Mouse (Mus musculus) leukemia stem cell, adult 10-12 weeks (primary cell): ENCODE results near the gene Olfr1284. TPM values are rescaled to one million over a fixed set of nuclear protein-coding genes. Genes with fewer than 3 reads are reported as not detected.

Experiments
- polyA plus RNA-seq: library from polyadenylated mRNA; stranded (reverse); fragments of >175 nt; gene quantifications from 2 replicates; pipeline ENCODE4 v1.2.3, GENCODE M21; 2012; ENCODE audit warnings: low replicate concordance

Olfr1284 gene
- not detected in 2 replicates for polyA plus RNA-seq

GRCm38 (mm10) chr2:111375222-111375621 lies at the start of gene Olfr1284:
Gene Olfr1284, plus strand, starts transcription at chr2:111375522.

GRCm38 (mm10) chr2:111326220-111326619 lies 49.1 kb upstream of the Olfr1284 start, which contains the start of gene Olfr1281:
Gene Olfr1281, plus strand, starts transcription at chr2:111326520.

GRCm38 (mm10) chr2:111335976-111336375 lies 39.3 kb upstream of the Olfr1284 start, which contains the start of gene Olfr1282:
Gene Olfr1282, minus strand, starts transcription at chr2:111336076.

GRCm38 (mm10) chr2:111366490-111366889 lies 8.8 kb upstream of the Olfr1284 start, which contains the start of gene Olfr1283:
Gene Olfr1283, plus strand, starts transcription at chr2:111366790.

GRCm38 (mm10) chr2:111422931-111423330 lies 47.6 kb downstream of the Olfr1284 start, which contains the start of gene Olfr1286:
Gene Olfr1286, minus strand, starts transcription at chr2:111423115.

Other genes starting within 250 kb of the Olfr1284 start
- not detected in 2 replicates for gene Gm15130, start 222.6 kb upstream of the Olfr1284 start, polyA plus RNA-seq
- not detected in 2 replicates for gene 4930430A15Rik, start 145.9 kb upstream of the Olfr1284 start, polyA plus RNA-seq
- not detected in 2 replicates for gene Olfr1275, start 140.2 kb upstream of the Olfr1284 start, polyA plus RNA-seq
- 0.03 TPM in 1 of 2 replicates, not detected in the other for gene Olfr1276, start 121.0 kb upstream of the Olfr1284 start, polyA plus RNA-seq
- not detected in 2 replicates for gene Olfr1277, start 101.4 kb upstream of the Olfr1284 start, polyA plus RNA-seq
- gene Olfr1278, start 85.4 kb upstream of the Olfr1284 start, polyA plus RNA-seq: not detected in 2 replicates
- gene Olfr1279, start 74.9 kb upstream of the Olfr1284 start, polyA plus RNA-seq: not detected in 2 replicates
- not detected in 2 replicates for gene Olfr1280, start 61.5 kb upstream of the Olfr1284 start, polyA plus RNA-seq
- not detected in 2 replicates for gene Olfr1281, start 49.0 kb upstream of the Olfr1284 start, polyA plus RNA-seq
- gene Olfr1282, start 39.4 kb upstream of the Olfr1284 start, polyA plus RNA-seq: not detected in 2 replicates
- gene Olfr1283, start 8.7 kb upstream of the Olfr1284 start, polyA plus RNA-seq: not detected in 2 replicates
- gene Olfr1286, start 47.6 kb downstream of the Olfr1284 start, polyA plus RNA-seq: not detected in 2 replicates
- not detected in 2 replicates for gene Olfr1287, start 73.6 kb downstream of the Olfr1284 start, polyA plus RNA-seq
- gene Olfr1288, start 98.6 kb downstream of the Olfr1284 start, polyA plus RNA-seq: not detected in 2 replicates
- gene Olfr1289, start 105.3 kb downstream of the Olfr1284 start, polyA plus RNA-seq: not detected in 2 replicates
- gene Olfr1290, start 118.3 kb downstream of the Olfr1284 start, polyA plus RNA-seq: not detected in 2 replicates
- not detected in 2 replicates for gene Olfr1291-ps1, start 121.7 kb downstream of the Olfr1284 start, polyA plus RNA-seq
- gene Olfr1293-ps, start 149.7 kb downstream of the Olfr1284 start, polyA plus RNA-seq: not detected in 2 replicates
- gene Olfr1294, start 164.8 kb downstream of the Olfr1284 start, polyA plus RNA-seq: not detected in 2 replicates
- gene Olfr1295, start 194.2 kb downstream of the Olfr1284 start, polyA plus RNA-seq: not detected in 2 replicates